Mouse (Mus musculus) cerebellum, postnatal 14 days (tissue): ENCODE measurements around the gene Egln1.

Experiments used
- DNase-seq, 2 experiments: peaks; one replicate each; pipeline ENCODE4 v3.0.0; 2021; ENCODE audit warnings: mixed read lengths in 2 of 2

Egln1 gene

DNA sequence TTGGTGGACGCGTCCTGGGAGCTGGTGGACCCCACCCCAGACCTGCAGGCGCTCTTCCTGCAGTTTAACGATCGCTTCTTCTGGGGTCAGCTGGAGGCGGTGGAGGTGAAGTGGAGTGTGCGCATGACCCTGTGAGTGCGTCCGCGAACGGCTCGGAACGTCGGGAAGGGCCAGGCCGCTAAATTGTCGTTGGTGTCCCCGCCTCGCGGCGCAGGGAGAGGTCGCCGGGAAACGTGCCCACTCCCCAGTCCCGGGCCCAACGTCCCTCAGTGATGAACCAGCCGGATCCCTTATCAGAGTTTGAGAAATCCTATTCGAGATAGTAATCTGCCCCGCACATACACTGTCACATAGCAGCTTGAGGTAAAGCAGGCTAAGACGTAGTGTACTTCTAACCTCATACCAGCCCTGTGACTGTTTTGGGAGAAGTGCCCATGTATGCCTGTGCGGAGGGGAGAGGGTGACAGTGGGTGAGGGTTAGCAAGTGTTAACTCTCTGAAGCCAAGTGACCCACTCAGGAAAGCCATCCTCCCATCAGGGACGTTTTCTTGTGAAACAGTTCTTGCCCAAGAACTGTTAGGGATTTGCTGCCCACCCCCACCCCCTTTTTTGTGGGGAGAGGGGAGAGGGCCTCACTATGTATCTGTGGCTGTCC lies 50.7 kb downstream of the Egln1 start:
- DNase-seq, result peak; percentile 32 to 52

GRCm38 (mm10) chr8:124897386-124898250 lies 51.5 kb downstream of the Egln1 start, which contains the start of the genes Exoc8 and Sprtn:
Gene Exoc8 (minus strand): TSS chr8:124897705.
Gene Sprtn (plus strand): TSS chr8:124897886.
- peak; percentile 99 for DNase-seq

DNA sequence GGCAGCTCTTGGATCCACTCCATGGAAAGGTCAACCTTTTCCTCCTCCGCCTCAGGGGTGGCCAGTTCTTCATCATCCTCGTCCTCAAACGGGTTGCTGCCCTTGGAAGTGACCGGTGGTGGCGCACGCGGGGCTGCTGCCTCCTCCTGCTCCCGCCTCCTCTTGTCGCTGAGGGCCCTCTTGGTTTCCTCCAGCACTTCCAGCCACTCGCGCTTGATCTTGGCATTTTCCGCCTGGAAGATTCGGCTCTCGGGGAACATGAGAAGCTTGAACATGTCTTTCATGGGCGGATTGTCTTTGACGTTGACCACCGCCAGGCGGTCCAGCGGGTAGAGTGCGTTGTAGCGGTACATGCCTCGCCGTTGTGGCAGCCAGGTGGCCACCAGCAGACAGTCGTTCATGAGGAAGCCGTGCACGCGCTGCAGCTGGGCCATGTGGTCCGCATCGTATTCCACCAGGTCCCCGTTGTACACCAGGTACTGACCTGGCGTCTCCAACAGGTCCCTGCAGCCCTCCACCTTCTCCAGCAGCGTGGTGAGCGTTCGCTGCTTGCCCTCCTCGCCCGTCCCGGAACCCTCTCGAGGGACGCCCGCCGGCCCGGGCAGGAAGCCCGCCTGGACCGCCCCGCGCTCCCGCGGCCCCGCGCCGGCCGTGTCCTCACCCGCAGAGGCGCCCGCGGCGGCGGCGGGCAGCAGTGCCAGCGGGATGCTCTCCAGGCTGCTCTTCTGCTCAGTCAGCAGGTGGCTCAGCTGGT lies 52.3 kb downstream of the Egln1 start:
- DNase-seq, result peak; percentile 84 to 87

DNA sequence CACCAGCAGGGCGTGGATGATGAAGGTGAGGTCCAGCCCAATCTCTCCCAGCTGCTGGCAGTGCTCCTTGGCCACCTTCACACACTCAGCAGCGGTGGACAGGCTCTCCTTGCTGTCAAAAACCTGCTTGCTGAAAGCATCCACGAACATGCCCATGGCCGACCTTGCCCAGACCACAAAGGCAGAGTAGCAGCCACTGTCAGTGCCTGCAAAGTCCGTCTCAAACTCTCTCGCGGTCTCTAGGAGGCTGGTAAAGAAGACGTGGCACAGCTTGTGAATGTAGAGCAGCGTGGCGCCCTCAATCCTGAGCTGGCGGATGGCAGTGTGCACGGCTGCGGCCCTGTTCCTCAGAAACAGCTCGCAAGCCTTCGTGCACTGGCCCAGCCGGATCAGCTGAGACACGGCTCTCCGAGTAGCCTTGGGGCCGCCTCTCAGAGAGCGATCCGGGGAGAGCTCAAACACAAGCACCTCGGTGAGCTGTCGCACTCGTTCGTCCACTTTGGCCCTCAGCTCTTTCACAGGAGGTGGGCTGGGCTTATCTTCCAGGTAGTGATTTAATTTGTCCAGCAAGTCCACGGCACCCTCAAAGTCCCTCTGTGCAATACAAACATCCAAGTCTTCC lies 53.0 kb downstream of the Egln1 start:
- DNase-seq, result no peak

DNA sequence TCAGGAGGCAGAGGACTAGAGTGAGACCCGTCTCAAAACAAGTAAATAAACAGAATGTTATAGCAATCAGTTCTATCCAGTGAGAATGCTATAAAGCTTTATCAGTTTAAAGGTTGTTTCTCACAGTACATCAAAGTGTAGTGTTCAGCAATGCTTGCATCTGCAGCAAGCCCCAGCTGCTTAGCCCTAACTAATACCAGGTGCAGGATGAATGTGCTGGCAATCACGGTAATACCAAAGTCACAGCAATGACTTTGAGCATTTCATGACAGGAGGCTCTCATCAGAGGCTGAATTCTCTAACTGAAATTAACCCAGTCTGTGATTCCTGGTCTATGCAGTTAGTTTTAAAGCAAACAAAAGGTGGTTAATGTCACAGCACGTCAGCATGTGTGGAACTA lies 56.5 kb downstream of the Egln1 start:
- DNase-seq, result no peak

DNA sequence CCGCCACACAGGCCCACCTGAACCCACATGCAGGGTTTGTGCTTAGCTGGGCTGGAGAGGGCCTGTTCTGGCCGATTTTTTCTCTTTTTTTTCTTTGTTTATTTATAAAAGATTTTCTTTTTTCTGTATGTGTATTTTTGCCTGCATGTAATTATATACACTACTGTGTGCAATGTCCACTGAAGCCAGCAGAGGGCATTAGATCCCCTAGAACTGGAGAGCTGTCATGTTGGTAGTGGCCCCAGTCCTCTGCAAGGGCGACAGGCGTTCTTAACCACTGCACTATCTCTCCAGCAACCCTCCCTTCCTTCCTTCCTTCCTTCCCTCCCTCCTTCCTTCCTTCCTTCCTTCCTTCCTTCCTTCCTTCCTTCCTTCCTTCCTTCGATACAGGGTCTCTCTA lies 60.7 kb downstream of the Egln1 start:
- DNase-seq, result peak in 1 of 2 experiments; percentile 43

DNA sequence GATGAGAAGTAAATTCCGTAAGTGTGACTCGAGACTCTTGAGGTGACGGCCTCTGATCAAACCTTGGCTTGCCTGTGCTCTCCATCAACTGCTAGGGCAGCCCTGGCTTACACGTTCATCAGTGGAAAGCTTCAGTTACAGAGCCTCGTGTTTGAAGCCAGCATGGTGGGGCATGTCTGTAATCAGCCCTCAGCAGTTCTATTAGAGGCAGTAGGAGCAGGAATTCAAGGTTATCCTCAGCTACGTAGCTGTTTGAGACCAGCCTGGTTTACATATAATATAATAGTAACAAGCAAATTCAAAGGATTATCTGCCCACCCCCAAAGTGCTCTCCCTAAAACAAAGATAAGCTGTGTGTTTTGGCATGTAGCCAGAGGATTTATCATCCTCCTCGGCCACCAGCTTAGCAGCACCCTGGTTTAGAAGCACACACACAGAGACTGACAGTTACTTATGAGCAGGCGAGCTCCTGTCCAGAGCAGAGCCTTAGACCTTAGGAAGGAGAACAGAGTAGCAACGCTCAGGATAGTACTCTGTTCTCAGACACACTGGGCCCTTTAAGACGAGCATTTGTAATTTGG lies 70.1 kb downstream of the Egln1 start:
- DNase-seq, result no peak

GRCm38 (mm10) chr8:124878141-124878540 lies 71.0 kb downstream of the Egln1 start:
- no peak for DNase-seq

DNA sequence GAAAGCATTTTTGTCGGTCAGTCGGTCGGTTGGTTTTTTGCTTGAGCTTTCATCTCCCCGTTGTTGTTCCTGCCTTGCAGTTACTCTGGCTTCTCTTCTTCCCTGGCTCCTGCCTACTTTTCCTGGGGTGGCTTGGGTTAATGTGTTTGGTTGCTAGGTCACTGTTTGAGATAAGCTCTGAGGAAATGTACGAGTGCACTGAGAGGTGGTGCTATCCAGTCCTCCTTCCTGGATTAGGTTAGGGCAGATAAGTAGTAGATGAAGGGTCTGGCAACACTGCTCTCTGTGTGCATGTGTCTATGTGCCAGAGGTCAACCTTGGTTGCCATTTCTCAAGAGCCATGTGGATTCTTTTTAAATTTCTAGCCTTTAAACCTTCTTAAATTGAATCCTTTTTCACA lies 76.4 kb downstream of the Egln1 start:
- DNase-seq, result no peak

DNA sequence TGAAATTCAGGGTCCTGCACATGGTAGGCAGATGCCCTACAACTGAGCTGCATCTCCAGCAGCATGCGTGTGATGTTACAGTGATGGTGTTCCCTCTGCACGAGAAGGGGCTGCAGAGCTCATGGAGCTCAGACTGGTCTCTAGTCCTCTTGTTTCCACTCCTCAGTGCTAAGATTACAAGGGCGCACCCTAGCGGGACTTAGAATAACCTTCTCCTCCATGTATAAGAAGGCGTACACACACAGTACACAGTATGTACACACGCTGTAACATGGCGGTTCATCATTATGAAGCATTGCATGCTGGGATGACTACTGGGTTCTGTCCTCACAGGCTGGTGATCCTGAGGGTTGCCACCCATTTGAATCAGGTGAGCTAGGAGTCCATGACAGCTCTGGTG lies 77.0 kb downstream of the Egln1 start:
- no peak for DNase-seq

DNA sequence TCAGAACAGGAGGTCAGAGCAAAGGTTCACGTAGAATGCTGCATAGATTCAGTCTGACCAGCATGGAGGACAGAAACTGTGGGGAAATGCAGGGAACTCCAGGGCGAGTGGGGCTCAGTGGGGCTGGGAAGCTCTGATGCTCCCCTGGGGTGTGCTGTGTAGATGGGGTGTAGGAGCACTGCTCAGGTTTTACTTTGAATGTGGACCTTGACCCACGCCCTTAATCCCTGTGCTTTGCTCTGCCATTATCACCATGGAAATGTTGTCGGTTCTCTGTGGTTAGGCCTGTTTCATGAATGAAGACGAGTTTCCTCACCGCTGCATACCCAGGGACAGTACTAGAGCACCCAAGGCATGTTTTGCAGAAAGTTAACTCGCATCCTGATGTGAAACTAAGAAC lies 77.7 kb downstream of the Egln1 start:
- DNase-seq, result no peak

GRCm38 (mm10) chr8:124869708-124870107 lies 79.4 kb downstream of the Egln1 start:
- DNase-seq, result no peak

DNA sequence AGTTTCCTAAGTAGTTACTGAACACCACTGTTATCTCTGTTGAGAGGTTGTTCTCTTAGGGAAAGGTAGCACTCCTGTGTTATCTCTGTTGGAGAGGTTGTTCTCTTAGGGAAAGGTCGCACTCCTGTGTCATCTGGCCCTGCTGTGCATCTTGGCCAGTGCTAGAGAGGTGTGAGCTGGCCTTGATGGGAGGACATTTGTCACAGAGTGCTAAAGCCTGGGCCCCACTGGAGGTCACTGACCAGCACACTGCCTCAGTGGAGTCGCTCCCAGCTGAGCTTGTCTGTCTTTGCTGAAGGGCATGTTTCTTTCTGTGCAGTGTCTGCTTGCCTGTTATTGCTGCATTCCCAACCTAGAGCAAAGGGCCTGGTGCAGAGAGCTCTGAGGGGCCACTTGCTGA lies 82.0 kb downstream of the Egln1 start:
- DNase-seq, result no peak

DNA sequence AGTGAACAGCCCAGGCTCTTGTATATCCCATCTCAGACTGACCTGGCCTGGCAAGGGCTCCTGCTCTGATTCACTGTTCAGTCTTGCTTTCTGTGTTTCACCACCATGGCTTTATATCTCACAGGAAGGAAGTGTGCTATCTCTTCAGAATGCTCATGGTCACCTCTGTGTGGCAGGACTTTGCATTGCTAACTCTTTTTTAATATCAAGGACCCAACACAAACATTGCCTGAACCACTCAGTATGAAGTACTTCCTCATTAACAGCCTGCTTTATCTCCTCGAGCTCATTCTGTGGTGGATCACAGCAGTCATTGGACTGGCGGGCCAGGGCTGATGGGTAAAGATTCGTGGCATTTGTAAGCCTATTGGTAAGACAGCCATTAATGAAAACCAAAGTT lies 82.5 kb downstream of the Egln1 start:
- DNase-seq, result no peak

DNA sequence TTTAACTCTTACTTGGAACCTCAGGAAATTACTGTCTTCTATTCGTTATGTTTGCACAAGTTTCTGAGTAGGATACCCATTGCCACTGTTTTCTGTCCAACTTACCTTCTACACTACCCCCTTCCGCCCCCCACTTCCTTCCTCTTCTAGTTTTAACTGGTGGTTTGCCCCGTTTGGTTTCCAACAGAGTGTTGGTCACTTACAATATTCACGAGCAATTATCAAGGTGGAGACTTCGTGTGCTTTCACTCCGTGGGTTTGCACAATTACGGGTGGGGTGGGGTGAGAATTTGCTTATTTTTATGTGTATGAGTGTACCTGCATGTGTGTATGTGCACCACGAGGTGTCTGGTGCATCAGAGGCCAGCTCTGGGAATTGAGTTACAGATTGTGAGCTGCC lies 85.4 kb downstream of the Egln1 start:
- no peak for DNase-seq

- DNase-seq, result no peak
Measured at GRCm38 (mm10) chr8:124863163-124863677, 85.9 kb downstream of the Egln1 start.

- DNase-seq, result peak; percentile 95 to 96
Measured at GRCm38 (mm10) chr8:124862321-124863162, 86.6 kb downstream of the Egln1 start, which contains the start of the genes Gnpat and 2810004N23Rik. Gene Gnpat (plus strand): TSS chr8:124863033. Gene 2810004N23Rik (minus strand): TSS chr8:124863120.

DNA sequence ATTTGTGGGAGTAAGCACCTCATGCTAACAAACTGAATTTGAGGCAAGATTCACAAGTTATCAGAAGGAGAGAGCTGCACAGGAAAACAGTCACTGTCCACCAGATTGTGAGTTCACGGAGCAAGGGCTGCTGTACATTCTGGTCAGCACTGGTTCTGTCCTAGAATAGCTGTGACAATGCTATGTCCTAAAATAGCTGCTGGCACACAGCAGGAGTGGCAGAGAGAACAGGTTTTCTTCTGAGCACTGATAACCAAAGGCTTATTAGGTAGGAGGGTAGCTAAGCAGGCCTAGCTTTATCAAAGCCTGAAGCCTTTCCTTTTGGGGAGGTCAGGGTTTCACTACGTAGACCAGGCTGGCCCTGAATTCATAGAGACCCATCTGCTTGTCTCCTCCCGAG lies 88.9 kb downstream of the Egln1 start:
- DNase-seq, result peak in 1 of 2 experiments; percentile 38

GRCm38 (mm10) chr8:124859466-124859865 lies 89.7 kb downstream of the Egln1 start:
- DNase-seq, result peak; percentile 29 to 54
